Comparison of ENCODE assay signal across 14 mouse cellular contexts in the genomic region with DNA sequence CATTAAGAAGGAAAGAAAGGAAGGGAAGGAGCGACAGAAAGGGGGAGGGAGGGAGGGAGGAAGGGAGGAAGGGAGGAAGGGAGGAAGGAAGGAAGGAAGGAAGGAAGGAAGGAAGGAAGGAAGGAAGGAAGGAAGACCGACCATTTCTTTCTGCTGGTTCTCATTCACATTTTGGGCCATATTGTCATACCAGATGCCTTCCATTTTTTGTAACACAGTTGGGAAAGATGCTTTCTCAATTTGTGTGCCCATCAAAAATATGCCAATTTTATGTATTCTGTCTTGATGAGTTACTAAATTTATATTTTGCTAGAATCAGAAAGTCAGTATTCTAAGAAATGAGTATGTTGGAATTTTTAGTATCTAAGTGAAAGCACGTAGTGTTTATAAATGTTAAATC.
DNase-seq lines count a peak whose midpoint lies in the region.
"Had no signal": no experiment of that assay in that cellular context is flagged by ENCODE, and none has a peak within 500 bp of the region (broad histone marks: within the 10 kb centered on the region; RNA-seq: fewer than 3 reads in every experiment).

No protein-coding gene starts in this region.

- DNase-seq in layer of hippocampus, adult 11-12 months (ENCODE audit: low spot score): peak; percentile 15
- no peak for DNase-seq in layer of hippocampus, adult 9-11 months
- peak; percentile 43 for DNase-seq in brain, adult 2 months (ENCODE audit: low read depth, low spot score)
- peak; percentile 37 for DNase-seq in brain, embryonic 18.5 days (ENCODE audit: low read depth, low spot score)
- no peak for DNase-seq in kidney, adult 9 months
- DNase-seq: adrenal gland, adult 2 months; adrenal gland, postnatal 10 days; adrenal gland, postnatal 25 days; cerebellum, adult 11 months; cerebellum, adult 8-10 months; cerebellum, adult 9-11 months; cerebellum, postnatal 14 days; cerebellum, postnatal 36 days; embryo, embryonic 11 days had no signal

Comparison
In these comparisons a context has a peak if more than half of its experiments do, and no peak if none do; other contexts are left out.
1. DNase-seq: peak in layer of hippocampus, adult 11-12 months (single experiment), brain, adult 2 months (single experiment) and brain, embryonic 18.5 days (single experiment); none in layer of hippocampus, adult 9-11 months (single experiment) and kidney, adult 9 months (single experiment).